ENCODE assay signal across 23 mouse cellular contexts in the genomic region with DNA sequence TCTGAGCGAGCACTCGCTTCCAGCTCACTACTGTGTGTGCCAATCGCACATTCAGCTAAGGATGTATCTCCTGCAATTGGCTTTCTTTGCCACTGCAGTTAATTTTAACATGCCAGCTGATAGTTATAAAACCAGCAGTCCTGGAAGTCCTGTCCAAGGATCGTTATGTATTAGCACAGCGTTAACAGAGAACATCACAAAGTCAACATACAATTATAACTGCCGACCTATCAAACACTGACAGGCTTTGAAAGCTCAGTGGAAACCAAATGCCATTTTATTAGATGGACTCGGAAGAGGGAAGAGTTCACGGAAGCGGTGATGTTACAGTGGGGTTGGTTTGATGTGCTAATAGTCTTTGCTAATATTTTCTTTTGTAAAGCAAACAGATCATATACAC.
"Had no signal": no experiment of that assay in that cellular context is flagged by ENCODE, and none has a peak within 500 bp of the region (broad histone marks: within the 10 kb centered on the region; RNA-seq: fewer than 3 reads in every experiment).

No protein-coding gene starts in this region.

- ATAC-seq: inflammation-experienced regulatory T-cells, adult 6 months; liver, postnatal 0 days; lung, postnatal 0 days; midbrain, embryonic 13.5 days; midbrain, embryonic 16.5 days had no signal

- H3K27ac ChIP-seq: layer of hippocampus, adult 2 months; left cerebral cortex, adult 2 months; limb, embryonic 12.5 days; liver, embryonic 14.5 days; midbrain, embryonic 10.5 days; midbrain, embryonic 13.5 days; neural tube, embryonic 13.5 days had no signal

- H3K9ac ChIP-seq: limb, embryonic 12.5 days; liver, embryonic 14.5 days; liver, postnatal 0 days; lung, embryonic 14.5 days; midbrain, embryonic 13.5 days; neural tube, embryonic 13.5 days had no signal

- H3K4me3 ChIP-seq: layer of hippocampus, adult 2 months; left cerebral cortex, adult 2 months; limb, embryonic 12.5 days; megakaryocyte, embryonic 14.5 days; midbrain, embryonic 10.5 days; midbrain, embryonic 13.5 days; myocyte; neural tube, embryonic 13.5 days had no signal

- H3K9me3 ChIP-seq: midbrain, embryonic 10.5 days; midbrain, embryonic 13.5 days; neural tube, embryonic 13.5 days had no signal

- DNase-seq: kidney, adult 2 months; kidney, postnatal 10 days; kidney, postnatal 36 days; layer of hippocampus, postnatal 36 days; liver, postnatal 0 days; lung, embryonic 14.5 days; retina, postnatal 1 day; right cerebral cortex, postnatal 25 days; thymus, adult 18-20 months; thymus, postnatal 36 days had no signal

- H3K4me1 ChIP-seq: midbrain, embryonic 13.5 days had no signal

- H3K36me3 ChIP-seq: limb, embryonic 12.5 days; midbrain, embryonic 10.5 days; midbrain, embryonic 13.5 days; neural tube, embryonic 13.5 days had no signal

- H3K27me3 ChIP-seq: limb, embryonic 12.5 days; midbrain, embryonic 13.5 days; neural tube, embryonic 13.5 days had no signal

- H3K4me2 ChIP-seq: limb, embryonic 12.5 days; liver, embryonic 11.5 days; lung, embryonic 14.5 days; midbrain, embryonic 13.5 days; neural tube, embryonic 13.5 days had no signal
